Mouse (Mus musculus) lung, adult 18-20 months (tissue): Measurements from ENCODE around the gene Tmem220.

ENCODE experiments used
- DNase-seq, 2 experiments: peaks; one replicate each; pipeline ENCODE4 v3.0.0; 2022; ENCODE audit warnings: mixed read lengths in 2 of 2

Tmem220 gene

DNA sequence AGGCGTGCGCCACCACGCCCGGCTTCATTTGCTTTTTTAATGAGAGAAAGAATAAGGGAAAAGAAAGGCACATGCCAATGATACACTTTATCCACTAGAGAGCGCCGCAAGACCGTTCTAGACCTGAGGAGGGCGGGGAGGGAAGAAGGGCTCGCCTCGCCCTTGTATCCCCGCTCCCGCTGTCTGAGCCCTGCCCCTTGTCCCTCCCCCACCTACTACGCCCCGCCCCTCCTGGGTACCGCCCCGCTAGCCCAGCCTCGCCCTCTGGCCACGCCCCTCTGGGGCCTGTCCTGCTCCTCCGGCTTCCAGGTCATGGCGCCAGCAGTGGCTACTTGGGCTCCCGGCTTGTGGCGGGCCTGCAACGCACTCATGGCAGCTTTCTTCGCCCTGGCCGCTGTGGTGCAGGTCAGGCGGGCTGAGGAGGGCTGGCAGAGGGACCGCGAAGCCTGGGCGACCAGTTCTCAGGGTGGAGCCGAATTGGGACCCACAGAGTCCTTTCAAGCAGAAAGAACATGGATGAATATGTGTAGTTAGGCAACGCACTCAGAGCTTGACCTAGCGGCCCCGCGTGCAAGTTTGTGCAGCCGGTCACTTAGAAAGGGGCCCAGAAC, at the start of gene Tmem220:
Gene Tmem220, plus strand, starts transcription at position 288 of the 611 bp plus-strand sequence.
- peak; percentile 94 to 95 for DNase-seq

DNA sequence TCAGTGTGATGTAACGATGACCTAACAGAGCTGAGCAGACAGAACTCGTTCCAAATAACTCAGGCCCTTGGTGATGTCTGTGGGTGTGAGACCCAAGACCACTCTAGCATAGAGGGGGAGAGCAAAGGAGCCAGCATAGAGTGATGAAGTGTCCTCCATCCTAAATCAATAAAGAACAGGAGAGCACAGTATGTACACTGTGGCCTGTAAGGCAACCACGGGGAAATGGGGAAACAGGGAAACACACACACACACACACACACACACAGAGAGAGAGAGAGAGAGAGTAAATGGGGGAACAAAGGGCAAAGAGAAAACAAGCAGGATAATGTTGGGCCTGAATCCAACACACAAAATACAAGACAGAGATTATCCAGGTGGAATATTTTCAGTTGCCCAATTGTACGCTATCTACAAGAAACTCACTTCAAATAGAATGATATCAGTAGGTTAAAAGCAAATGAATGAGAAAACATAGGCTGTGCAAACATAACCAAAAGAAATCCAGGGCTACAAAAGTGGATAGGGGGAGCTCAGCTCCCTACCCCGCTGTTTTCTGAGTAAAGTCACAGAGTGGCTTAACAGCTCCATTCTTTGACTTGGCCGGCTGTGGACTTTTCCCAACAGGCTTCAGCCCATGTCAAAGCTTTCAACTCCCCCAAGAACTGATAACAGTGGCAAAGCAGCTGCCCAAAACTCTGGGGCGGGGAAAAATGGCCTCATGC, 49.2 kb upstream of the Tmem220 start:
- no peak for DNase-seq

DNA sequence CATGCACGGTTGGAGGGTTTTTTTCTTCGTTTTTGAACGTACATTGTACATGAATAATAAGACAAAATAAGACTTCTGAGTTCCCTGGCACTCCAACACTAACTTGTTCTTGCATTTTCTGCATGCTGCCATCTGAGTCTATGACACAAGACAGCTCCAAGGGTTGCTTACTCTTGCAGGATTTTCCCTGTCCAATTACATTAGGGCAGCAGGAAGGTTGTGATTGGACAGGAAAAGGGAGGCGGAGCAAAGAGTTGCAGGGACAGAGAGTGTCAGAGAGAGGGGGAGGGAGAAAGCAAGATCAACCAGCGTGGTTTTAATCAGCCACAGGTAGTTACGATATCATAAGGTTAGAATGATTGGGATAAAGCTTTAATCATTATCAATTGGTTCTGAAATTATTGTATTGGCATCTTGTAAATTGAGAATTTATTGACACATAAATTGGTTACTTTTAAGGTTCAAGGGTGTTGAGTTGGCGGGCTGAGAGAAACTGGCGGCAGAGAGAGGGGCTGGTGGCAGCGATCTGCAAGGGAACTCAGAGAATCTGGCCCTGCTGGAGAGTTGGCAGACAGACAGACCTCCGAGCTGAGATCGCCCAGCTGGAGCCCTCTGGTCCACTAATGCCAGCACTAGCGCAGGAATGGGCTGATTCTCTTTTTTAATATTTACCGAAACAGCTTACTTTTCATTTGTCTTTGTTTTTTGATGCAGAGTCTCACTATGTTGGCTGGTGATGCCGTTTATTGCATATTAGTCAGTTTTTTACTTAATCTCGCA, 43.4 kb upstream of the Tmem220 start:
- no peak for DNase-seq

DNA sequence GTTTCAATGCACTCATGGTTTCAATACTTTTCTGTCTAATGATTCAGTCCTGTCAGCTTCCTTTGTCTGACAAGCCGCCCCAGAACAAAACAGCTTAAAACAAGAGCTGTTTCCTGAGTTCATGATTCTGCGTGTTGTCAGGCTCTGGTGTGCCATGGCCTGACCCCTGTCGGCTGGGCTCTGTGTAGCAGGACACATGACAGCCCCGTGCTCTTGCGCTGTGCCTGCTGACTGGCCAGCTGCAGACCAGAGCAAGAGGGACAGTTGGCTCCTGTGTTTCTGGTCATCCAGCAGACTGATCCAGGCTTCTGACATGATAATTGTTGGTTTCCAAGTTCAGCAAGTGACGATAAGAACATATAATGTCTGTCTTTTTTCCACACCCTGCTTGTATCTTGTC, 42.2 kb upstream of the Tmem220 start:
- peak; percentile 35 to 42 for DNase-seq

DNA sequence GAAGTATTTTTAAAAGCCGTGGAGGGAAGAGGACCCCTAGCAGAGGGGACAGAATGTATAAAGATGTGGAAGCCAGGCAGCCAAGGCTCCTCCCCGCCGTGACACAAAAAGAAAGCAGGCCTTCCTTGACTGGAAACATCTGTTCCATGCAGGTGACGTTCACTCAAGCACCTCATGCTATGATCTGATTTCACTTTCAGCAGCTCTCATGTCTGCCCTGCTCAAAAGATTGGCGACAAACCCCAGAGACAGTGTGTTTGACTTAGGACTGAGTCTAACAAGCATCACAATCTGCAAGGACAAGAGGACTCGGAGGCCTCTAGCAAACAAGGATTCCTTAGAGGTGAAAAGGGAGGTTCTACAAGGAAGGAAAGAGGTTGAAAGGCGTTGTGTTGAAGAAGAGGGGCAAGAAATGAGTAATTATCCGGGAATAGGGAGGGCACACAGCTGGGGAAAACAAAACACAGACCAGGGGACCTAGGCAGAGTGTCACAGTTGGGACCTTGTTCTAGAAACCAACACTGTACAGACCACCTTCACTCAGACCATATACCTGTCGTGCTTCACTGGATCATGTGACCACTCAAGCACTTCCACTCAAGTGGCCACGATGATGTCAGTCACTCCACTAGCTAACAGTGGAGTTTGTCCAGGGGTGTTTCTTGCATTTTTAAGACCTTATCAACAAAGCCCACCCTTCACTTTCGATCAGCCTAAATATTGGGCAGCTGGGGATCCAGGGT, 41.4 kb upstream of the Tmem220 start:
- peak; percentile 35 to 52 for DNase-seq

DNA sequence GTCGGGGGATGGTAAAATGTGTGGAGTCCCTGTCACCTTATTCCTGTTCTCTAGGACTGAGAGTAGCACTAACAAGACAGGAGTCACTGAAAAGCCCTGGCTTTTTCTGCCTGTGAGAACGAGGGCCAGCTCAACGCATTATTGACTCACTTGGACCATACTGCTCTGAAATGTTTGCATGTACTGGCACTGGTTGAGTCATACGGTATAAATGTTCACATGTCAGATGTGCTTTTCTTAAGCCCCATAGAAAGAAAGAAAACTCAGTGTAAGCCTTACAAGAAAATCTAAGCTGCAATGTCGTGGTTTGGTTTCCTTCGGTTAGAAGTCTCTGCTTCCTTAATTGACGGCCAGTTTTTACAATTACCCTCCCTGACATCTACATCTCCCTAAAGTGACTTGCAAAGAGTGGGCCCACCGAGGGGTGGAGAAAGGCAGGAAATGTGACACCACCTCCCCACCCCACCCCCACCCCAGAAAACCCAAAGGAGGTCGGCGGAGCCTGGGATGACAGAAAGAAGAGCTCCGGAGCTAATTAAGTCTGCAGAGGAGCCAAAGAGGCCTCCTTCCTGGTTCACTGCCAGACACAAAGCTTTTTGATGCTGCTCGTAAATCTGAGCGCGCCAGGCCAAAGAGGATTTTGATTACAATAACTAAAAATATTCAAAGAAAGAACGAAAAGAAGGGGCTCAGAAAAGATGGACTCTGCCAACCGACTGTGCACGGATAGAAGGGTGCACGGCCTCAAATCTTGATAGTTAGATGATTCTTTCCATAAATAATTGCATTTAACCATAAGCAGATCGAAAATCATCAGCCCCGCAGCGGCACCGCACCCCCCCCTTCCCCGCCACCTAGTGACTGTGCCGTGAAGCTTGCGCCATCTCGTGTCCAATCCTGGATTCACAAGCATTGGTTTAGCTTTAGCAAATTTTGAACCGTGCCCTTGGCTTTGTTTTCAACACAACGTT, 40.5 kb upstream of the Tmem220 start:
- peak; percentile 70 to 74 for DNase-seq

DNA sequence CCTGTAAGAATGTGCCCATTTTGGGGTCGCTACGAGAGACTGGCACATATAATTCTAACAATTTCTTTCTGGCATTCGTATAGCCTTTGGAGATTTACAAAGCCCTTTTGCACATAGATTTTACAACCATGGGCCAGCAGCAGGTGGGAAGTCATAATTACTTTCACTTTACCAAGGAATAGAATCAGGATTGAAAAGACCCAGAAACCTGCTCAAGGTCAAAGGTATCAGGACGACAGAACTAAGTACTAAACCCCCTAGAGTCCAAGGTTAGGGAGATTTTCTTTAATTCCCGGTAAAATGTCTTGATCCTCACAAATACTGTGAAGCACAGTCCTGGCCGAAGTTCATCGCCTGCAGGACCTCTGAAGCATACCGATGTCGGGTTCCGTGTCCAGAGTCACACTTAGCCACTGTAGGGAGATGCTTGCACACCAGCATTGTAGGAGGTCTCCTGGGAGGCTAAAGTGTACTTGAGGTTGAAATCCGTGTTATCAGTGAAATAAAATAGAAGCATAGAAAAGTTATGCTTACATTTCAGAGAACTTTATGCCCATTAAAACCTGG, 39.7 kb upstream of the Tmem220 start:
- no peak for DNase-seq

DNA sequence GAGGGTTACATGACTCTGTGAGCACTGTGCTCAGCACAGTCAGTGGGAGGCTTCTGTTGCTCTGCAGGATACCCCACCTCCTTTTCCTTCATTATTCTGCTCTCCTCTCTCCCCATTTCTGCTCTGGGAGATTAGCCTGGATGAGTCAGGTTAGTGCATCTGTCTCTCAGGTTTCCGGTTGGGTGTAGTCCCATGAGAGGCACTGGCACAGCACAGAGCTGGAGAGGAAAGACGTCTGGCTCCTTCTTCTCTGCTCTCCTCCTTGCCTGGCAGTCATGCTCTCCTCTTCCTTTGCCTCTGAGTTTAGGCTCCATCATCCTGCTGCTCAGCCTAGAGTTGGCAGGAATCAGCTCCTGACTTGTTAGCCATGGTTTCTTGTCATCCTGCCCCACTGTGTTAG, 32.8 kb upstream of the Tmem220 start:
- DNase-seq: no peak

DNA sequence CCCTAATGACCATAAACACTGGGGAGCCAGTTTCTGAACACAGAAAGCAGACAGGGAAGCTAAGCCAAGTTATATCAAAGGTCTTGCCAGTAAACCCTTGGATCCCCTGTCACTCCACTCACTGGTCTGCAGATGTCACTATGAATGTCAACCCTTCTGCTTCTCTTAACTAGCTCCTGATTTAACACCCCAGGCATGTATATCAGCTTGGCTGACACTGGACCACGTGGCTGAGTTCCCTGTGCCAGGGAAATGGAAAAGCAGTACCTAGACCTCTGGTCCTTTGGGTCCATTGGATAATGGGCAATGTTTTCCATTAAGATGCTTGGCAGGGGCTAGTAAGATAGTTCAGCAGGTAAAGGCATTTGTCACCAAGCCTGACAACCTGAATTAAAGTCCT, 31.3 kb upstream of the Tmem220 start:
- DNase-seq: no peak

DNA sequence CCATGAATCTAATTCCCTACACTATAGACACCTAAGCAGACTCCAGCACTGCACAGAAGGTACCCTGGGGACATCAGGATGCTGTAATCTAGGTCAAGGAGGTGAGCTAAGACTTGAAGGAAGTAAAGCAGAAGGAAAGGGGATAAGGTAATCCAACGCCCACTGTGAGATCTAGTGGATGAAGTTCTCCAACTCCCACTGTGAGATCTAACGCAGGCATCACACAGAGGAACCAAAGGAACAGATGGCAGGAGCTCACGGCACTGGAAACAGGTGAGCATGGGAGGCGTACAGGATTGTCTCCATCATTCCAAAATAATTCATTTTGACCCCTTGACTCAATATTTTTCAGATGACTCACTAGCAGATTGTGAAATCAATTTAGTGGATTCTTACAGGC, 28.5 kb upstream of the Tmem220 start:
- no peak for DNase-seq

DNA sequence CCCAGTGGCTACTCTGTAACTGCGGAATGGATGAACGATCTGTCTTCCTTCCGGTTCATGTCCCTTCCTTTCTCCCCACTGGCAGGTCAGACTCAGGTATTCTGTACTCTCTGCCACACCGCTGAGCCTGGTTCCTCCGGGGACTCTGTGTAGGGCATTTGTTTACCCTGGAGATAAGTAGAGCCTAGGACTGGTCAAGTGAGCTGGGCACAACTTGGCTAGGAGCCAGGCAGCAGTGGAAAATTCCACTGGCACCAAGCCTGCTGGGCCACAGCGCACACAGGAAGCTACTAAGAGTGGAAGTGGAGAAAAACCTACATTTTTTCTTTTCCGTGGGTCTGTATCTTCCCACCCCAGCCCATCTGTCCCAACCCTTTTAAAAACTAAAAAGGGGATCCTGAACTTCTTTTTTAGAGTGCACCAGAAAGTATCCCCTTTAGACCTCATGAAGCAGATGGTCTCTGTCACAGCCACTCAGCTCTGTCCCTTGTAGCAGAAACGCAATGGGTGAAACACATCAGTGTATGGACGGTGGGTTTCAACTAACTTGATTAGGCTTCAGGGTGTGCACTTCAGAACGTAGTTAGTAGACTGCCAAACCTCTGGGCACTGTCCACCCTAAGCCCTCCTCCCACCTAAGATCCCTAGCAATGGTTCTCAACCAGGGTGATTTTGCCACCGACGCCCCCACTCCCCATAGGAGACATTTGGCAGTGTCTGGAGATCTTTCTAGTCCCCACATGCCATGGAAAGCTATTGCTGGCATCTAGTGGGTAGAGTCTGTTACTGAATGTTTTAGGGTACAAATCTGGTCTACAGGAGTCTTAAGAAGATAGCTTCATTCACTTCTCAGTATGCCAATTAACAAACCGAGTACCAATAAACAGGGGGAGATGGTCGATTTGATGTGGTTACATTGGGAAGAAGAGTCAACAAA, 26.2 kb upstream of the Tmem220 start:
- peak; percentile 90 to 92 for DNase-seq

DNA sequence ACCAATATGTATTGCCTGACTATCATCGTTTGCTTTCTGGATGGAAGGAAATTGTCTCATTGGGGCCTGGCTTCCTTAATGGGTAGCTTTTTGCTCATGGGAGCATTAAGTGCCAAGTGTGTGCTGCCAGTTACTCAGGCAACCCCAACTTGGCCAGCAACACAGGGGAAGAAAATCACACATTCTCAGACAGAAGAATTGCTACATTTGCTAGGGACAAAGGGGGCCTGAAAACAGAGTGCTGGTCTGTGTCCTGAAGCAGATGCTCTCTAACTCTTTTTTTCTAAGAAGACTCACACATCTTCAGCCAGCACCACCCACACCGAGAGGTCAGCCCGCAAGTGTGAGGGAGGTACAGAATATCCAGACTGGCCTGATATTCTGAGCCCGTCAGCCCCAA, 24.3 kb upstream of the Tmem220 start:
- DNase-seq: no peak

DNA sequence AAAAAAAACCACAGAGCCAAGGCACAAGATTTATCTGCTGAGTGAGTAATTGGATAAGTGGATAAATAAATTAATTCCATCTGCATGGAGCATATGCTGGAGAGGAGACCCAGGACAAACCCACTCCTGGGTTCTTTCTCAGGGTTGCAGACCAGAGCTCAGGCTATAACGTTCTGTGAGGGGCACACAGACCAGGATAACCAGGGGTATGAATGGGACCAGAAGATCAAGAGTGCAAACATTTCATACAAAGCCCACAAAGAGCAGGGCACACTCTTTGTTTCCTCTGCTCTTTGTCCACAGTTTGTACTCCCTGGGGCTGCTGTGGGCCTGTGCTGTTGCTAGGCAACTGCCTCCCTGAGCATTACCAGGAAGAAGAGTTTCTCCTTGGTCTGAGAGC, 23.2 kb upstream of the Tmem220 start:
- no peak for DNase-seq

DNA sequence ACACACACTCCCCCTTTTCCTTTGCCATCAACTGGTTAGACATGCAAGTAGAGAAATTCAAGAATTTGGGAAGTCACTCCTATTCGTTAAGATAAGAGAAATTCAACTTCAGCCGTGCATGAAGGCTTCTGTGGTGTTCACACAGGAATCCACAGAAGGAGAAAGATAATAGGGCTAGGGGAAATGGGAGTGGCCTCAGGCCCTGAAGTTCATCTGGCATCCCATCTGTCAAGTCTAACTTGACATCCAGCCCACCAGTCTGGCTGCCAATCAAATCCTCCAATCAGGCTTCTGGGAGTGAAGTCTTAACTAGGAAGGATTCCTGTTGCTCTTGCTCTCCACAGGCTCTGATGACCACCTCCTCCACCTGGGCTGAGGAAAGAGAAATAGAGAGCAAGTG, 22.0 kb upstream of the Tmem220 start:
- DNase-seq: no peak

DNA sequence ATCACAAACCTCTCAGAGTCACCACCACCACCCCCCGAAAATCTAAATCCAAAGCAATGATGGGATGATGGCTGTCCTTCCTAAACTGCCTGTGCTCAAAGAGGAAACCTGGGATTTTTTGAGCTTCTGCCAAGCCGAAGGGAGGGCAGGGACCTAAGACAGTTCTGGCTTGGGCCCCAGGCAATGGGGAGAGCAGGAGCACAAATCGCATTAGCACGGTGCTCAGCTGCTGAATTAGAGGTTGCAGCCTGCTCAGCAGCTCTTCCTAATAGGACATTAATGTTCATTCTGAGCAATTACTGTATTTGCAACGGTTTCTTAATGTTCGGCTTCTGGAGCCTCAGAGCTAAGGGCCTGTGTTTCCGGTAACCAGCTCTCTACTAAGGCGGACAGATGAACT, 17.0 kb upstream of the Tmem220 start:
- no peak for DNase-seq

DNA sequence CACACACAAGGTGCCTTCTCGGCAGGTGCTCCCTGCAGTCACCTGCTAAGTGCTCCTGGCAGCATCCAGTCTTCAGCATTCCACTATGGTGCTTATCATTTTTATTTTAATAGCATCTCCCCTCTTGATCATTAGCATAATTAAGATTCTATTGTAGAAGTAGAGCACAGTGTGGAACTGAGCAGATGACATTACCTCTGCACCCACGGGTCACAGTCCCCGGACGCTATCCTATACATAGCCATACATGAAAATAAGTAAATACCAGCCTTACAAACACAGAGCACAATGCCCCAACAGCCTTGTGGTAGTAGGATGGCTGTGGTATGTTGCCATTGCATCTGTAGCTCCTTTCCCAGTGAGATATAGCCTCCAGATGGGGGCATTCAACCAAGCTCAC, 16.4 kb upstream of the Tmem220 start:
- no peak for DNase-seq

DNA sequence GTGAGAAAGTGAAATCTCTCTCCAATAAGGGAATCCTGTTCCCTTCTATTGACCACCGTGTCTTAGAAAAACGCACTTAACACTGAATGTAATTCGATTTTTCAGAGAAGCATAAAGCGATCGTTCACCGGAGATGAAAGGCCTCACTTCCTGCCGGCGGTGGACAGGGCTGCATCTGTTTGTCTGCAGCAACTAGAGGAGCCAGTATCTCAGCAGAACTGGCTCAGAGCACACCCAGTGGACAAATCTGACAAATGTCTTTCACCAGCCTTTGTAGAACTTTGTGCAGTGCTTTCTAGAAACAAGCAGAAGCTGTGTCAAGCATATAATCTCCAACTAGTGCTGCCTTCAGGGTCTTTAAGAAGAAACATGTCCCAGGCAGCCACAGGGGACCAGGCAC, 14.5 kb upstream of the Tmem220 start:
- no peak for DNase-seq

DNA sequence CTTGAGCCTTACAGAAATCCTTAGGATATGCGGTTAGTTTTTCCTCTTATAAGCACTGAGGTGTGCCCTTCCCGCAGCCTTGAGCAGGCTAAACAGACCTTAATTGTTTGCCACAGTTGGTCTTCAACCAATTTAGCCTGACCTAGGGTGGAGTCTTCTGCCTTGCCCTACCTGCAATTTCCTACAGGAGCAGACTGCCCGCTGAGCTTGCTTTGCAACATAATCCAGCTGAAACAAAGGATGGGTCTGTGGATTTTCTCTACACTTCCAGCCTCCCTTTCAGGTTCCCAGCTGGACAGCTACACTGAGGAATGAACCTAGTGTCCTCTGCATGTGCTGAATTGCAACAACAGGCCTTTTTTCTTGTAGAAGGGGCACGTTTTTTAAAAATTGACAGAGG, 13.3 kb upstream of the Tmem220 start:
- DNase-seq: no peak

DNA sequence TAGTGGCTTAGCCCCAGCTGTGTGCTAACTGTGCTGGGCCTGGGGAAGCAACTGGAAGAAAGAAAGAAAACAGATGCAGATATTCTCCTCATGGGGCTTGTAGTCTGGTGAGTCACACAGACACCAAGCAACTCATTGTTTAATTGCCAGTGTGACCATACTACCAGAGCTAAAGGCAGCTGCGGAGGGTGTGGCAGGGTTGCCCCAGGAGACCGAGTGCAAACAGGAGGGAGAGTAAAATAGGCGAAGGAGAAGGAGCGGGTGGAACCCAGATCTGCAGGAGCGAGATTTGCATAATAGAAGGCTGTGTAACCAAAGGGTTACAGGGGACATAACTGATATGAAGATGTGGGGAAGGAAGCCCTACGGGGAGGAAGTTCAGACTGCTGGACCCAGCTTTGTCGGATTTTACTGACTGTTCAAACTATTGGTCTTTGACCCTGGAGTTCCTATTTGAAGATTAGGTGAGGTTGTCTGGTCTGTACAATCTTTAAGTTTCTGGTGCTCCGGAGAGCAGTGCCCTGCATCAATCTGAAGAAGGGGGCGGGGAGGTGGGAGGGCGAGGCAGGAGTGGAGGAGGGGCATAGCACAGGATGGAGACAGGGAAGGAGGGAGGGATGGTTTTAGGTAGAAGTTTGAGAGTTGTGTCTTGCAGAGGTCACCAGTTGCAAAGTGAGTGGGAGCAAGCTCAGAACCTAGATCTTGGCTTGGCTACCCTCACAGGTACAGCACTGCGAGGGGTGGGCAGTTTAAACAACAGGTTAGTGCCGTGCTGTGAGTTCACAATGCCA, 7.0 kb upstream of the Tmem220 start:
- DNase-seq: peak; percentile 36 to 56
